Mouse (Mus musculus) neural tube, embryonic 14.5 days (tissue): ENCODE results near the gene Psmd1. TPM values are rescaled to one million over a fixed set of nuclear protein-coding genes. Genes with fewer than 3 reads are reported as not detected.
A peak's percentile ranks its signal among the peaks of the same experiment; 100 is the strongest.

ENCODE experiments used
- ATAC-seq: fragments of 200-750 bp; cut with Nextera tagmentation; 2 replicates; pipeline ENCODE4 v1.8.0; 2017; ENCODE audit warnings: low read depth, mild to moderate bottlenecking, moderate TSS enrichment, moderate library complexity
- H3K27ac ChIP-seq: fragments of 300-500 bp; sonication (generic); 2 replicates; pipeline ENCODE4 v1.5.1; 2014; ENCODE audit warnings: low read depth, mild to moderate bottlenecking, control low read depth, low read length, moderate library complexity, mixed read lengths
- H3K27me3 ChIP-seq: fragments of 300-500 bp; sonication (generic); 2 replicates; pipeline ENCODE4 v1.6.1; 2014; ENCODE audit warnings: low read length; ENCODE audit not compliant: control insufficient read depth, insufficient read depth
- H3K36me3 ChIP-seq: fragments of 300-500 bp; sonication (generic); 2 replicates; pipeline ENCODE4 v1.6.1; 2014; ENCODE audit warnings: low read length, mixed read lengths; ENCODE audit not compliant: control insufficient read depth, insufficient read depth
- H3K4me1 ChIP-seq: fragments of 300-500 bp; sonication (generic); 2 replicates; pipeline ENCODE4 v1.6.1; 2014; ENCODE audit warnings: low read length; ENCODE audit not compliant: control insufficient read depth, insufficient read depth
- H3K4me2 ChIP-seq: fragments of 300-500 bp; sonication (generic); 2 replicates; pipeline ENCODE4 v1.6.1; 2014; ENCODE audit warnings: mild to moderate bottlenecking, low read depth, low read length, control low read depth
- H3K4me3 ChIP-seq: fragments of 300-500 bp; sonication (generic); 2 replicates; pipeline ENCODE4 v1.5.1; 2014; ENCODE audit warnings: low read depth, low read length, control low read depth, mixed read lengths
- H3K9ac ChIP-seq: fragments of 300-500 bp; sonication (generic); replicated peaks from 2 replicates; pipeline ENCODE4 v1.6.1; 2014; ENCODE audit warnings: low read depth, mild to moderate bottlenecking, control low read depth, low read length, mixed read lengths
- H3K9me3 ChIP-seq: fragments of 300-500 bp; sonication (generic); 2 replicates; pipeline ENCODE4 v1.6.1; 2016; ENCODE audit warnings: low read length; ENCODE audit not compliant: control insufficient read depth
- WGBS: fragments of 180-500 bp; shearing (Covaris S2); extraction: QIAGEN DNeasy Blood & Tissue Kit; methylation state at CpG from one replicate; pipeline ENCODE4 v1.1.7; 2014; 5-methylcytosine and 5-hydroxymethylcytosine counted together
- polyA plus RNA-seq: library from polyadenylated mRNA; unstranded; fragments of >200 nt; fragmentation: Nextera tagmentation; extraction: Ambion mirVana; gene quantifications from 2 replicates; pipeline ENCODE4 v1.2.1, GENCODE M21; 2014

Psmd1 gene
- polyA plus RNA-seq, 1 experiment from 2014 or later: 184 TPM

- no peak overlapping the region for H3K4me2 ChIP-seq
- H3K4me3 ChIP-seq: no peak overlapping the region
- ATAC-seq: no peak
- 93% methylated on average over 3 of the region's 3 CpGs for WGBS
- H3K9me3 ChIP-seq: no peaks in the 10 kb centered on the region
- H3K4me1 ChIP-seq: no peaks in the 10 kb centered on the region
- H3K36me3 ChIP-seq: no peaks in the 10 kb centered on the region
- no peak overlapping the region for H3K27ac ChIP-seq
- no peak overlapping the region for H3K9ac ChIP-seq
- H3K27me3 ChIP-seq: peaks cover 16% of the 10 kb centered on the region
Measured at GRCm38 (mm10) chr1:86040817-86041216, 23.4 kb upstream of the Psmd1 start.

GRCm38 (mm10) chr1:86045056-86045455 lies 19.1 kb upstream of the Psmd1 start:
- no peaks in the 10 kb centered on the region for H3K36me3 ChIP-seq
- H3K4me1 ChIP-seq: 0 out of 2 replicates have a peak, but pooled peaks cover 5% of the 10 kb centered on the region
- no peak overlapping the region for H3K9ac ChIP-seq
- H3K9me3 ChIP-seq: no peaks in the 10 kb centered on the region
- H3K4me3 ChIP-seq: no peak overlapping the region
- ATAC-seq: no peak
- no peak overlapping the region; the same call in 1 of the 2 replicates for H3K4me2 ChIP-seq
- peaks cover 28% of the 10 kb centered on the region for H3K27me3 ChIP-seq
- H3K27ac ChIP-seq: no peak overlapping the region
- 70% methylated on average over 4 of the region's 4 CpGs for WGBS

GRCm38 (mm10) chr1:86045848-86046805 lies 18.1 kb upstream of the Psmd1 start, which contains the start of gene 2810459M11Rik:
TSS of gene 2810459M11Rik (plus strand) at chr1:86045863.
- no peak within 1 kb of the TSS; the same call in 1 of the 2 replicates for H3K27ac ChIP-seq
- peak within 1 kb of the TSS; percentile 95 for H3K4me2 ChIP-seq
- no peaks in the 10 kb centered on the region for H3K36me3 ChIP-seq
- H3K9ac ChIP-seq: peak within 1 kb of the TSS; percentile 75
- no peaks in the 10 kb centered on the region for H3K9me3 ChIP-seq
- H3K4me3 ChIP-seq: peak within 1 kb of the TSS; percentile 56
- H3K27me3 ChIP-seq: peaks cover 28% of the 10 kb centered on the region
- WGBS: under 1% methylated on average over 93 of the region's 110 CpGs
- H3K4me1 ChIP-seq: 0 out of 2 replicates have a peak, but pooled peaks cover 5% of the 10 kb centered on the region
- ATAC-seq: peak; percentile 85

GRCm38 (mm10) chr1:86046833-86047563 lies 17.2 kb upstream of the Psmd1 start:
- Histone ChIP-seq H3K27me3 (peaks cover 28% of the 10 kb centered on the region), H3K4me2 (peak overlapping the region; percentile 95), H3K27ac (no peak overlapping the region), H3K9me3 (no peaks in the 10 kb centered on the region), H3K4me3 (peak overlapping the region; percentile 56), H3K9ac (peak overlapping the region; percentile 75; the same call in 1 of the 2 replicates), H3K36me3 (no peaks in the 10 kb centered on the region), H3K4me1 (0 out of 2 replicates have a peak, but pooled peaks cover 5% of the 10 kb centered on the region)
- no peak for ATAC-seq
- WGBS: 10% methylated on average over 24 of the region's 24 CpGs

- no peak overlapping the region for H3K9ac ChIP-seq
- H3K36me3 ChIP-seq: no peaks in the 10 kb centered on the region
- H3K9me3 ChIP-seq: no peaks in the 10 kb centered on the region
- 0 out of 2 replicates have a peak, but pooled peaks cover 5% of the 10 kb centered on the region for H3K4me1 ChIP-seq
- H3K27ac ChIP-seq: no peak overlapping the region
- ATAC-seq: no peak
- 85% methylated on average over 4 of the region's 4 CpGs for WGBS
- no peak overlapping the region for H3K4me3 ChIP-seq
- no peak overlapping the region for H3K4me2 ChIP-seq
- peaks cover 28% of the 10 kb centered on the region for H3K27me3 ChIP-seq
Measured at GRCm38 (mm10) chr1:86048231-86048630, 16.0 kb upstream of the Psmd1 start.

- Histone ChIP-seq H3K27me3 (peaks cover 25% of the 10 kb centered on the region), H3K9ac (no peak overlapping the region), H3K4me1 (0 out of 2 replicates have a peak, but pooled peaks cover 5% of the 10 kb centered on the region), H3K27ac (no peak overlapping the region), H3K9me3 (no peaks in the 10 kb centered on the region), H3K4me2 (no peak overlapping the region), H3K36me3 (no peaks in the 10 kb centered on the region), H3K4me3 (no peak overlapping the region)
- 84% methylated on average over 3 of the region's 3 CpGs for WGBS
- no peak for ATAC-seq
Measured at GRCm38 (mm10) chr1:86048744-86049143, 15.4 kb upstream of the Psmd1 start.

GRCm38 (mm10) chr1:86053198-86053921 lies 10.8 kb upstream of the Psmd1 start:
- no peaks in the 10 kb centered on the region for H3K36me3 ChIP-seq
- H3K4me3 ChIP-seq: no peak overlapping the region
- no peak overlapping the region for H3K9ac ChIP-seq
- no peaks in the 10 kb centered on the region for H3K9me3 ChIP-seq
- ATAC-seq: peak; percentile 75
- H3K27me3 ChIP-seq: 0 out of 2 replicates have a peak, but pooled peaks cover 4% of the 10 kb centered on the region
- no peaks in the 10 kb centered on the region for H3K4me1 ChIP-seq
- no peak overlapping the region for H3K4me2 ChIP-seq
- WGBS: 74% methylated on average over 12 of the region's 12 CpGs
- H3K27ac ChIP-seq: peak overlapping the region; percentile 60

GRCm38 (mm10) chr1:86054943-86055342 lies 9.2 kb upstream of the Psmd1 start:
- no peaks in the 10 kb centered on the region for H3K27me3 ChIP-seq
- ATAC-seq: no peak
- no peak overlapping the region for H3K9ac ChIP-seq
- H3K9me3 ChIP-seq: no peaks in the 10 kb centered on the region
- no peaks in the 10 kb centered on the region for H3K36me3 ChIP-seq
- no peaks in the 10 kb centered on the region for H3K4me1 ChIP-seq
- H3K4me3 ChIP-seq: no peak overlapping the region
- no peak overlapping the region for H3K4me2 ChIP-seq
- no peak overlapping the region for H3K27ac ChIP-seq
- WGBS: 21% methylated on average over 3 of the region's 3 CpGs
